Mouse (Mus musculus): ENCODE measurements around the gene Zfp663. TPM values are rescaled to one million over a fixed set of nuclear protein-coding genes. Genes with fewer than 3 reads are reported as not detected.

The Zfp663 gene
- polyA plus RNA-seq (2015; fragmentation: Nextera tagmentation; extraction: Ambion mirVana), result 0.14 and 0.71 TPM in 2 replicates

GRCm38 (mm10) chr2:165368496-165368895 lies at the start of gene Zfp663:
Zfp663 (minus strand) TSS chr2:165368729.

GRCm38 (mm10) chr2:165387844-165388495 lies 19.4 kb upstream of the Zfp663 start, which contains the start of gene Zfp334:
Zfp334 (minus strand) TSS chr2:165388259.

DNA sequence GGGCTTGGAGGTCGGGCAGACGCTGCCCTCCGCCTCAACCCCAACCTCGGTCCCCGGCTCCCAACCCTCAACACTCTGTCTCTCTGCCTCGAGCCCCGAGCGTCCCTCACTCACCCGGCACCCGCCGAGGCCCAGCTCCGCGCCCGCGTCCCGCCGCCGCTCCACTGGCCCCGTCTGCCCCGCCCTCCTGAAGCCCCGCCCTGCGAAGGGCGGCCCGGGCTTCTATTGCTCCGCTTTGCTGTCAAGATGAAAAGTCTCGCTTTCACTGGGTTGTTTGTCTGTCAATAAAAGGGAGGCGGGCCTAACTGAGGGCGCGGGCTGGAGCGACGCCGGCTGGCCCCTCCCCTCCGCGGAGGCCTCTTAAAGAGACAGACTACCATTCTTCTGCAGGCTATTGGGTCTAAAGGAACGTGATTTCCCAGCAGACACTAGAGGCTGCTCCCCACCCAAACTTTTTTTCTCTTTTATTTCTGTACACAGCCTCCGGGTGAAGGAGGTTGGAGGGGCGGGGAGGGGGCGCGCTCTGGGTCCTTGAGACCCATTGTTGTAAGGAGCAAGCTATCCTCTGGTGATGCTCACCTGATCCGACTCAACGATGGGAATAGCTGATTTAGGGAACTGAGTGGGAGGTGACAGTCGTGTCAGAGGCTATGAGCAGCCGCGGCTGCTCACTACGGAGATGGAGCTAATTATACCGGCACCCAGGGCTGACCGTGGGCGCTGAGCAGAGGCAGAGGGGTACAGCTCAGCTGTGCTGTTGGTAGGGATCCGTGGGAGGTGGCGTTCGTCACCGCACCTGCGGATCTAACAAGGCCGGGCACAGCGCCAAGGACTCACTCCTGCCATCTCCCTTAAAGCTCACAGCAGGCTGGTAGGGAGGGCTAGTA lies 42.0 kb downstream of the Zfp663 start, which contains the start of gene Elmo2:
Gene Elmo2, minus strand, starts transcription at position 176 of the 887 bp plus-strand sequence.

Other genes with a start within 250 kb of the Zfp663 start
- 0.81 and 2.6 TPM in 2 replicates for gene Cdh22, start 133.9 kb downstream of the Zfp663 start, polyA plus RNA-seq (2015; fragmentation: Nextera tagmentation; extraction: Ambion mirVana)
- 39.6 and 61.9 TPM in 2 replicates for gene Slc35c2, start 80.9 kb downstream of the Zfp663 start, polyA plus RNA-seq (2015; fragmentation: Nextera tagmentation; extraction: Ambion mirVana)
- gene Elmo2, start 42.2 kb downstream of the Zfp663 start, polyA plus RNA-seq (2015; fragmentation: Nextera tagmentation; extraction: Ambion mirVana), result 34.6 and 35.7 TPM in 2 replicates
- 2.5 and 2.8 TPM in 2 replicates for gene Zfp334, start 19.5 kb upstream of the Zfp663 start, polyA plus RNA-seq (2015; fragmentation: Nextera tagmentation; extraction: Ambion mirVana)
- gene Ocstamp, start 31.7 kb upstream of the Zfp663 start, polyA plus RNA-seq (2015; fragmentation: Nextera tagmentation; extraction: Ambion mirVana), result 0.28 and 0.44 TPM in 2 replicates
- 1.3 and 2.1 TPM in 2 replicates for gene Slc13a3, start 104.5 kb upstream of the Zfp663 start, polyA plus RNA-seq (2015; fragmentation: Nextera tagmentation; extraction: Ambion mirVana)
- gene Trp53rka, start 124.6 kb upstream of the Zfp663 start, polyA plus RNA-seq (2015; fragmentation: Nextera tagmentation; extraction: Ambion mirVana), result 19.8 and 20.4 TPM in 2 replicates
- gene Slc2a10, start 135.1 kb upstream of the Zfp663 start, polyA plus RNA-seq (2015; fragmentation: Nextera tagmentation; extraction: Ambion mirVana), result 2.5 and 3.0 TPM in 2 replicates
- 5.0 and 7.5 TPM in 2 replicates for gene Eya2, start 226.3 kb upstream of the Zfp663 start, polyA plus RNA-seq (2015; fragmentation: Nextera tagmentation; extraction: Ambion mirVana)

Measured in adrenal gland, postnatal 0 days (tissue).